Mouse (Mus musculus) forebrain, postnatal 0 days (tissue): ENCODE data around the gene Apom. TPM values are rescaled to one million over a fixed set of nuclear protein-coding genes. Genes with fewer than 3 reads are reported as not detected.

Experiments
- ATAC-seq: fragments of 200-750 bp; cut with Nextera tagmentation; 2 replicates; pipeline ENCODE4 v1.8.0; 2017; ENCODE audit warnings: mild to moderate bottlenecking, moderate library complexity
- DNase-seq: peaks from one replicate; pipeline ENCODE4 v3.0.0-alpha.2; 2015
- H3K27ac ChIP-seq: fragments of 300-500 bp; sonication (generic); 2 replicates; pipeline ENCODE4 v1.5.1; 2014; ENCODE audit warnings: low read depth, mild to moderate bottlenecking, antibody characterized with exemption, low read length, moderate library complexity, mixed read lengths
- H3K27me3 ChIP-seq: fragments of 300-500 bp; sonication (generic); 2 replicates; pipeline ENCODE4 v1.6.1; 2014; ENCODE audit warnings: mild to moderate bottlenecking, low read length, mixed read lengths; ENCODE audit not compliant: insufficient read depth
- H3K36me3 ChIP-seq: fragments of 300-500 bp; sonication (generic); 2 replicates; pipeline ENCODE4 v1.6.1; 2014; ENCODE audit warnings: mild to moderate bottlenecking, moderate library complexity; ENCODE audit not compliant: insufficient read depth
- H3K4me1 ChIP-seq: fragments of 300-500 bp; sonication (generic); 2 replicates; pipeline ENCODE4 v1.6.1; 2014; ENCODE audit warnings: antibody characterized with exemption; ENCODE audit not compliant: insufficient read depth
- H3K4me2 ChIP-seq: fragments of 300-500 bp; sonication (generic); 2 replicates; pipeline ENCODE4 v1.6.1; 2014; ENCODE audit warnings: low read depth, mild to moderate bottlenecking, moderate library complexity
- H3K4me3 ChIP-seq: fragments of 300-500 bp; sonication (generic); 2 replicates; pipeline ENCODE4 v1.5.1; 2014; ENCODE audit warnings: low read depth, low read length, mixed read lengths
- H3K9ac ChIP-seq: fragments of 300-500 bp; sonication (generic); 2 replicates; pipeline ENCODE4 v1.6.1; 2014; ENCODE audit warnings: mild to moderate bottlenecking
- H3K9me3 ChIP-seq: fragments of 300-500 bp; sonication (generic); 2 replicates; pipeline ENCODE4 v1.6.1; 2016; ENCODE audit warnings: low read length
- CTCF ChIP-seq: sonication (generic); IDR thresholded peaks from 2 replicates; pipeline ENCODE4 v1.5.1; 2016; ENCODE audit warnings: antibody characterized with exemption, control low read depth, low read depth
- WGBS: fragments of 180-500 bp; shearing (Covaris S2); extraction: QIAGEN DNeasy Blood & Tissue Kit; methylation state at CpG from one replicate; pipeline ENCODE4 v1.1.7; 2014; 5-methylcytosine and 5-hydroxymethylcytosine counted together
- polyA plus RNA-seq: library from polyadenylated mRNA; unstranded; fragments of >200 nt; fragmentation: Nextera tagmentation; extraction: Ambion mirVana; gene quantifications from 2 replicates; pipeline ENCODE4 v1.2.1, GENCODE M21; 2015
- total RNA-seq: library from RNA; depleted of rRNA; stranded (reverse); fragments of >200 nt; gene quantifications from 2 replicates; pipeline ENCODE4 v1.2.3, GENCODE M21; 2014

The Apom gene
- total and polyA plus RNA-seq, 2 experiments from 2014 or later: 0.71 TPM; not detected in 1

DNA sequence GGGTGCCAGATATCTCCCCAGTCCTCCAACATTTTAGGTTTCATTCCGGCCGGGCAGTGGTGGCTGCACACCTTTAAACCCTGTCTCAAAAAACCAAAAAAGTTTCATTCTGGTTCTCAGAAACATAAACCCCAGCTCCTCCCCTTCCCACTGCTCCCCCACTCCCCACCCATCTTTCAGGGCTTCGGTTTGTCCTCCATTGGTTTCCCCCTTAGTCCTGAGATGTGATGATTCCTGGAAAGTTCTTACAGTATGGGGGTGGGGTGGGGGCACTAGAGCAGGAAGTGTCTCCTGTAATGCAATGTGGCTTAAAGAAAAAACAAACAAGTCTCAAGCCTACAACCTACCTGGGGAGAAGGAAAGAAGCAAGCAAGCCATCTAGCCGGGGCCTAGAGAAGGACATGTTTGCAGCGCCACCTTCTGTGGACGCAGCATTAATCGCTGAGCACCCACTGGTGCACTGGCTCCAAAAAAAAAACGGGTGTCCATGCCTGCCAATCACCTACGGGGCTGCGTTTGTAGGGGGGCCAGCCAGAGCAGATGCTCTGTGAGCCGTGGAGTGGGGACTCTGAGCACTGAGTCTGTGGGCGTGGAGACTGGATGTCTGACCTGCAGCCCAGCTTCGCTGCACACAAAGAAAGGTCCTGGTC, 26.0 kb downstream of the Apom start:
- Histone ChIP-seq H3K36me3 (peaks cover 29% of the 10 kb centered on the region), H3K27me3 (no peaks in the 10 kb centered on the region), H3K9ac (no peak overlapping the region), H3K4me2 (peak overlapping the region; percentile 24; the same call in 1 of the 2 replicates), H3K4me3 (no peak overlapping the region), H3K27ac (no peak overlapping the region), H3K9me3 (no peaks in the 10 kb centered on the region), H3K4me1 (no peaks in the 10 kb centered on the region)
- peak; percentile 66 for TF ChIP-seq CTCF
- 21% methylated on average over 13 of the region's 13 CpGs for WGBS
- DNase-seq (peak; percentile 28), ATAC-seq (peak; percentile 46; the same call in 1 of the 2 replicates)

DNA sequence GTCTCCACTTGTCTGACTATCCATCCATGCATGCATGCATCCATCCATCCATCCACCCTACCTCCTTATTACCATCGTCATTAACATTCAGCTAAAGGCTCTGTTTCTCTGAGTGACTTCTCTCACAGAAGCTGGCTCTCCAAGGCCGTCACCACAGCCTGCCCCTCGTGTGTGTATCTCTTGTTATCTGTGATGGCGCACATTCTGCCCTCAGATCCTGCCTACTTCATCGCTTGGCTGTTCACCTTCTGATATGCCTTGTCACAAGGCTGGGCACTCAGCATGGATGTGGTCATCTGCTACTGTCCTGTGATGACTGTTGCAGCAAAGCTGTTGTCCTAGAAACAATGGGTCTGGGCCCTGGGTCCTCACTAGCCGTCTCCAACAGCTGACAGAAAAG, 27.1 kb downstream of the Apom start:
- Histone ChIP-seq H3K4me2 (no peak overlapping the region), H3K9me3 (no peaks in the 10 kb centered on the region), H3K4me3 (no peak overlapping the region), H3K9ac (no peak overlapping the region), H3K27me3 (no peaks in the 10 kb centered on the region), H3K36me3 (peaks cover 40% of the 10 kb centered on the region), H3K27ac (no peak overlapping the region), H3K4me1 (no peaks in the 10 kb centered on the region)
- ATAC-seq (no peak), DNase-seq (no peak)
- TF ChIP-seq CTCF: no peak
- WGBS: 78% methylated on average over 6 of the region's 6 CpGs

- Histone ChIP-seq H3K4me2 (no peak overlapping the region), H3K36me3 (peaks cover 47% of the 10 kb centered on the region), H3K4me1 (no peaks in the 10 kb centered on the region), H3K27me3 (no peaks in the 10 kb centered on the region), H3K9ac (no peak overlapping the region), H3K4me3 (no peak overlapping the region), H3K27ac (no peak overlapping the region), H3K9me3 (no peaks in the 10 kb centered on the region)
- DNase-seq (no peak), ATAC-seq (no peak)
- 96% methylated on average over 7 of the region's 7 CpGs for WGBS
- no peak for TF ChIP-seq CTCF
These were observed 27.8 kb downstream of the Apom start for GRCm38 (mm10) chr17:35104079-35104478.

DNA sequence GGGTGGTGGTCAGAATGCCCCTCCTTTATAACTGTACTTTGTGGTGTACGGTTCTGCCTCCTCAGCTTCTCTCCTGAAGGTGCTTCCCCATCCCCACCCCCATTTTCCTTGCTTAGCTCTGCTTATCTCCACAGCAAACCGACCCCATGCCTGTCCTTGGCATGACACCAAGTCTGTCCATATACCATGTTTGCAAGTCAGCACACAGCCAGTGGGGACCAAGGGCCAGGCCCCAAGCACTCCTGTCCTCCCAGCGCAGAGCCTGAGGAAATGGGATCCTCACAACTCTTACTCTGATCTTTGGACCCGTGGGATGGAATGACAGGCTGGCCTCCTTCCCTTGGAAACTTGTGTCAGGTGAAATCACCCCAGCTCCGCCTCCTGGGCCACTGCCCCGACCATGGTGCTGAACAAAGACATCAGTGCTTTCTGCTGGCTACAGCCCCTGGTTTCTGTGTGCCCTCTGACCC, 28.6 kb downstream of the Apom start:
- peaks cover 55% of the 10 kb centered on the region for H3K36me3 ChIP-seq
- no peak for DNase-seq
- TF ChIP-seq CTCF: no peak
- H3K27me3 ChIP-seq: no peaks in the 10 kb centered on the region
- no peak overlapping the region for H3K4me3 ChIP-seq
- ATAC-seq: no peak
- whole genome bisulfite sequencing: 74% methylated on average over 6 of the region's 6 CpGs
- no peaks in the 10 kb centered on the region for H3K4me1 ChIP-seq
- H3K9me3 ChIP-seq: no peaks in the 10 kb centered on the region
- no peak overlapping the region for H3K4me2 ChIP-seq
- no peak overlapping the region for H3K27ac ChIP-seq
- no peak overlapping the region for H3K9ac ChIP-seq

- ATAC-seq: no peak
- TF ChIP-seq CTCF: no peak
- Histone ChIP-seq H3K4me3 (no peak overlapping the region), H3K27me3 (no peaks in the 10 kb centered on the region), H3K9me3 (no peaks in the 10 kb centered on the region), H3K36me3 (peaks cover 62% of the 10 kb centered on the region), H3K27ac (no peak overlapping the region), H3K4me1 (no peaks in the 10 kb centered on the region), H3K9ac (no peak overlapping the region), H3K4me2 (no peak overlapping the region)
- DNase-seq: no peak
- WGBS: 76% methylated on average over 8 of the region's 8 CpGs
These were observed 29.6 kb downstream of the Apom start for GRCm38 (mm10) chr17:35102299-35102698.

- no peak overlapping the region for H3K27ac ChIP-seq
- DNase-seq: no peak
- no peak overlapping the region for H3K4me3 ChIP-seq
- H3K36me3 ChIP-seq: peaks cover 73% of the 10 kb centered on the region
- H3K4me1 ChIP-seq: no peaks in the 10 kb centered on the region
- 95% methylated on average over 11 of the region's 11 CpGs for WGBS
- ATAC-seq: no peak
- H3K9ac ChIP-seq: no peak overlapping the region
- H3K4me2 ChIP-seq: no peak overlapping the region
- no peaks in the 10 kb centered on the region for H3K27me3 ChIP-seq
- no peak for TF ChIP-seq CTCF
- H3K9me3 ChIP-seq: no peaks in the 10 kb centered on the region
These were observed 30.7 kb downstream of the Apom start for GRCm38 (mm10) chr17:35101161-35101560.

GRCm38 (mm10) chr17:35100196-35100765, 31.6 kb downstream of the Apom start:
- H3K27me3 ChIP-seq: no peaks in the 10 kb centered on the region
- no peak overlapping the region for H3K9ac ChIP-seq
- WGBS: 73% methylated on average over 10 of the region's 10 CpGs
- peaks cover 75% of the 10 kb centered on the region for H3K36me3 ChIP-seq
- ATAC-seq (no peak), DNase-seq (no peak)
- no peaks in the 10 kb centered on the region for H3K4me1 ChIP-seq
- H3K27ac ChIP-seq: no peak overlapping the region
- H3K4me3 ChIP-seq: no peak overlapping the region
- H3K9me3 ChIP-seq: no peaks in the 10 kb centered on the region
- no peak overlapping the region for H3K4me2 ChIP-seq
- TF ChIP-seq CTCF: no peak
